Mouse (Mus musculus): ENCODE measurements around the gene Dgki. TPM values are rescaled to one million over a fixed set of nuclear protein-coding genes. Genes with fewer than 3 reads are reported as not detected.
"Not testable (repeated sequence)": the region's sequence is repeated elsewhere in the genome, so short reads cannot be mapped to it uniquely, and the experiment has no call there.

The Dgki gene
- polyA plus RNA-seq, 1 experiment from 2014 or later = 1.0 TPM

DNA sequence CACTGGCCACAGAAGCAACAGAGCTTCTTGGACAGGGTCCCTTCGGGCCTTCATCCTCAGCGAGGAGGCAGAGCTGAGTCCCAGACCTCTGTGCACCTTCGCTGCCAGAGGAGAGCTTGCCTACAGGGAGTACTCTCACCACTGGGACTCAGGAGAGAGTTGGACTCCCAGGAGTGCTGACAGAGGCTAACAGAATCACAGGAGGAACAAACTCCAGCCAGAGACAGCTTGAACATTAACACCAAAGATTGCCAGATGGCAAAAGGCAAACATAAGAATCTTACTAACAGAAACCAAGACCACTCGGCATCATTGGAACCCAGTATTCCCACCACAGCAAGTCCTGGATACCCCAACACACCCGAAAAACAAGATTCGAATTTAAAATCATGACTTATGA, 193.7 kb downstream of the Dgki start:
- not testable (repeated sequence) for H3K9me3 ChIP-seq (ENCODE audit: control insufficient read depth, low read depth, low read length); H3K4me3 ChIP-seq (ENCODE audit: low read depth, low read length); H3K27ac ChIP-seq (ENCODE audit: low read length); H3K4me2 ChIP-seq (replicated peaks; ENCODE audit: low read depth, low read length); ATAC-seq (ENCODE audit: insufficient number of reproducible peaks, insufficient read depth, low FRiP score, low read depth); H3K36me3 ChIP-seq (ENCODE audit: control insufficient read depth, insufficient read depth, low read length); H3K4me1 ChIP-seq (ENCODE audit: control insufficient read depth, insufficient read depth, low read length); H3K27me3 ChIP-seq (ENCODE audit: control insufficient read depth, insufficient read depth, low read length); H3K9ac ChIP-seq (replicated peaks; ENCODE audit: low read depth, low read length)
- 94% methylated on average over 6 of the region's 6 CpGs for WGBS

- Histone ChIP-seq H3K27ac (ENCODE audit: low read length) (no peak overlapping the region), H3K4me2 (replicated peaks; ENCODE audit: low read depth, low read length) (no peak overlapping the region), H3K4me1 (ENCODE audit: control insufficient read depth, insufficient read depth, low read length) (peaks cover 3% of the 10 kb centered on the region; the same call in 1 of the 2 replicates), H3K27me3 (ENCODE audit: control insufficient read depth, insufficient read depth, low read length) (no peaks in the 10 kb centered on the region), H3K36me3 (ENCODE audit: control insufficient read depth, insufficient read depth, low read length) (no peaks in the 10 kb centered on the region), H3K4me3 (ENCODE audit: low read depth, low read length) (no peak overlapping the region), H3K9ac (replicated peaks; ENCODE audit: low read depth, low read length) (no peak overlapping the region), H3K9me3 (ENCODE audit: control insufficient read depth, low read depth, low read length) (no peaks in the 10 kb centered on the region)
- 51% methylated on average over 5 of the region's 5 CpGs for WGBS
- ATAC-seq (ENCODE audit: insufficient number of reproducible peaks, insufficient read depth, low FRiP score, low read depth) = no peak
Measured at GRCm38 (mm10) chr6:37100413-37100812, 199.6 kb downstream of the Dgki start.

DNA sequence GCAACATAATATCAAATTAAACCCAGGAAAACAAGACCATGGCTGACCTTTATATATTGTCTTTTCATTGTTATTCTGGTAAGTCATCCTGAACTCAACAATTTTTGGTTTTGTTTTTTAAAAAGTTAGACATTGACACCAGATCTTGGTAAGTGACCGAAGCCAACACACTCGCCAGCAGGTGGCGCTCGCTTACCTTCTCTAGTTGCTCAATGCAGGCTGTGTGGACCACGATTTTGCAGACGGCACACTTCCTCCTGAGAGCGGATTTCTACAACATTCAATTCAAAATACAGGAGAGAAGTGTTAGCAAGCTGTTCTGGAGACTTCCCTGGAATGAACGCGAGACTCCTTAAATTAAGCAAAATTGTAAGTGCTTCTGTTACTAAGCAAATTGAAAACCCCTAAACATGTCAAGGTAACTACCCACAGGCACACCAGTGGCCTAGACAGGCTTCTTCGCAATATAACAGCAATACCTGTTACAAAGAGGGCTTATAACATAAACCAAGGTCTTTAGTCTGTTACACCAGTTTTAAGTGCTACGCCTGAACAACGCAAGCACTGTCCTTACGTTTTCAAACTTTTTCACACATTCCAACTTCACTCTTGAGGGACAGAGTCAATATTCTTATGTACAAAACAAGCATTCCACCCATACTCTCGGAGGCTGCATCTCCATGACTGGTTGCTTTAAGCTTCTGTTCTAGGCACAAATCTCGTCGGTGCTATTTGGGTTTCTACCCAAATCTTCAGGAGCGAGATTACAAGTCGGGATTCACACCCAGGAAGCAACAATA, 202.4 kb downstream of the Dgki start:
- no peaks in the 10 kb centered on the region for H3K27me3 ChIP-seq (ENCODE audit: control insufficient read depth, insufficient read depth, low read length)
- H3K4me3 ChIP-seq (ENCODE audit: low read depth, low read length) = no peak overlapping the region
- H3K36me3 ChIP-seq (ENCODE audit: control insufficient read depth, insufficient read depth, low read length) = no peaks in the 10 kb centered on the region
- H3K27ac ChIP-seq (ENCODE audit: low read length) = no peak overlapping the region
- H3K4me2 ChIP-seq (replicated peaks; ENCODE audit: low read depth, low read length) = 0 out of 2 replicates have a peak overlapping the region, but pooled peaks have one; percentile 25
- ATAC-seq (ENCODE audit: insufficient number of reproducible peaks, insufficient read depth, low FRiP score, low read depth) = peak; percentile 53; the same call in 1 of the 2 replicates
- 41% methylated on average over 18 of the region's 18 CpGs for WGBS
- H3K9me3 ChIP-seq (ENCODE audit: control insufficient read depth, low read depth, low read length) = no peaks in the 10 kb centered on the region
- no peak overlapping the region for H3K9ac ChIP-seq (replicated peaks; ENCODE audit: low read depth, low read length)
- peaks cover 3% of the 10 kb centered on the region; the same call in 1 of the 2 replicates for H3K4me1 ChIP-seq (ENCODE audit: control insufficient read depth, insufficient read depth, low read length)

DNA sequence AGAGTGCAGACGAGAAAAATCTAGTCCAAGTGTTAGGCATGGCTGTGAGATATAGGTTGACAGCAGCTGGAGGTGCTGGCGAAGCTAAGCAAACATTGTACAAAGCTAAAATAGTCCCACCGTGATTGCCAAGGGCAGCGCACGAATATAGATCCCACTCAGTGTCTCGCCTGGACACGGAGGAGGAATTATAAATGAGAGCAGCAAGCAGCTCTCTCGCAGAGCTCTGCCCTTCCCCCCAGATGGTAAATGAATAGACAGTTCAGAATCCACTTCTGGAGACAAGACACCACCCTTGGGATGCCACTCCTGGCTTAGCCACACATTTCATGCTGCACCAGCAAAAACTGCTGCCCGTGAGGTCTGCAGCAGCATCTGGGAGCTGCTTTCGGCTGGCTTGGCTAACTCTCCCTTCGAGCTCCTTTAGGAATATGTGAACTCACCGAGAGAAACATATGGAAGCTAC, 203.1 kb downstream of the Dgki start:
- H3K36me3 ChIP-seq (ENCODE audit: control insufficient read depth, insufficient read depth, low read length) = no peaks in the 10 kb centered on the region
- peak overlapping the region; percentile 25 for H3K4me2 ChIP-seq (replicated peaks; ENCODE audit: low read depth, low read length)
- 32% methylated on average over 12 of the region's 12 CpGs for WGBS
- H3K4me1 ChIP-seq (ENCODE audit: control insufficient read depth, insufficient read depth, low read length) = peaks cover 3% of the 10 kb centered on the region; the same call in 1 of the 2 replicates
- H3K27me3 ChIP-seq (ENCODE audit: control insufficient read depth, insufficient read depth, low read length) = no peaks in the 10 kb centered on the region
- no peak overlapping the region for H3K4me3 ChIP-seq (ENCODE audit: low read depth, low read length)
- H3K9me3 ChIP-seq (ENCODE audit: control insufficient read depth, low read depth, low read length) = no peaks in the 10 kb centered on the region
- ATAC-seq (ENCODE audit: insufficient number of reproducible peaks, insufficient read depth, low FRiP score, low read depth) = no peak
- H3K9ac ChIP-seq (replicated peaks; ENCODE audit: low read depth, low read length) = no peak overlapping the region
- no peak overlapping the region for H3K27ac ChIP-seq (ENCODE audit: low read length)

DNA sequence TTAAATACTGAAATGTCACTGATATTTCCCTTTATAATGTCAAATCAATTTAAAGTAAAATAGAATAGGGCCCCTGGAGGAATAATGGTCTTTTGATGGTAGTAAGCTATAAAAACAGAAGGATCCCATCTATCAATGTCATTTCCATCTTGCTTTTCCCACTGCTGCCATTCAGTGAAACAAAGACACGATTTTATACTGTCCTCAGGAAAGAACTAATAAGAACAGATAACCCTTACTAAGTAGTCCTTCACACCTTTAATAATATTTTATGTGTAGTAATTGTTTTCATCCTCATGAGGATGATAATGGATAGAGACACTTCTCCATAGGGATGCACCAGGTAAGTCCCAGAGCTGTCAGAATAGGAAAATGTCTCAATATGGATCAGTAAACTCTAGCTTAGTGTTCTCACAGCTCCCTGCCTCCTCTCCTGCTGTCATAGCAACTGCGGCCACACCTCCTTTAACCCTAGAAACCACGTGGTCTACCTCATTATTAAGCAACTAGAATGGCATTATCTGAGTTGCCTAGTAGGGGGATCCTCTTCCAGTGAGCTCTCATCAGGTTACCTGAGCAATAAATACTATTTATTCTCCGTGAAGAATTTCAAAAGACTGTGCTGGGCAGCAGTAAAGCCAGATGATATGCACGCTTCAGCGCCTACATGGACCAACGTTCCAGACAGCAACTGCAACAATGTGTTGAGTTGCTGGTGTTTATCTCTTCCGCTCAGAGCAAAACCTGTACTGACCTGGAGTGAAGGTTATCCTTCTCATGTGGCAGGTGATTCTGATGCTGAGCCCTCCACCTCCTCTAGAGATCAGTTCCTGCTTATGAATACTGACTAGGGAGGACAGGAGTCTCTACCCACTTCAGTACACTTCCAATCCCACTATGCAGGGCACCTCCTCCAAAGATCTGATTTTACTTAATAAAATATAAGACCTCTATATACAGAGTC, 210.6 kb downstream of the Dgki start:
- Histone ChIP-seq H3K4me2 (replicated peaks; ENCODE audit: low read depth, low read length) (no peak overlapping the region), H3K9me3 (ENCODE audit: control insufficient read depth, low read depth, low read length) (no peaks in the 10 kb centered on the region), H3K4me3 (ENCODE audit: low read depth, low read length) (no peak overlapping the region), H3K9ac (replicated peaks; ENCODE audit: low read depth, low read length) (no peak overlapping the region), H3K4me1 (ENCODE audit: control insufficient read depth, insufficient read depth, low read length) (peaks cover 6% of the 10 kb centered on the region; the same call in 1 of the 2 replicates), H3K27ac (ENCODE audit: low read length) (no peak overlapping the region), H3K36me3 (ENCODE audit: control insufficient read depth, insufficient read depth, low read length) (no peaks in the 10 kb centered on the region), H3K27me3 (ENCODE audit: control insufficient read depth, insufficient read depth, low read length) (no peaks in the 10 kb centered on the region)
- no peak for ATAC-seq (ENCODE audit: insufficient number of reproducible peaks, insufficient read depth, low FRiP score, low read depth)
- WGBS = 53% methylated on average over 8 of the region's 8 CpGs

DNA sequence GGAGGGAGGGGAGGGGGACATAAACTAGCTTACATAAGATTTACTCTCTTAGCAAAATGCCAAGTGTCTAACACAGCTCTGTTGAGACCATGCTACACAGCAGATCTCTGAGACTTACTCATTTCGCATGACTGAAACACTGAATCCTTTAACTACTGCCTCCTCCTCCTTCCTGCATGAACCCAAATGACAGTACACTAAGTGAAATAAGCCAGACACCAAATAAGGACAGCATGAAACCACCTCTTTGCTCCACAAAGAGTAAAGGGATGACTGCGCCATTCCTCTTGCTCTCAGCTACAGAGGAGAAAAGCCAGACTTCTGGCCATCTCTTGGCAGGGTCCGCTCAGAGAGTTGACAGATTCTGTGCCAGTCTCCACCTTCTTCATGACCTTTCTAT, 217.0 kb downstream of the Dgki start:
- Histone ChIP-seq H3K4me3 (ENCODE audit: low read depth, low read length) (no peak overlapping the region), H3K4me2 (replicated peaks; ENCODE audit: low read depth, low read length) (no peak overlapping the region), H3K9ac (replicated peaks; ENCODE audit: low read depth, low read length) (no peak overlapping the region), H3K27ac (ENCODE audit: low read length) (no peak overlapping the region), H3K9me3 (ENCODE audit: control insufficient read depth, low read depth, low read length) (no peaks in the 10 kb centered on the region), H3K36me3 (ENCODE audit: control insufficient read depth, insufficient read depth, low read length) (no peaks in the 10 kb centered on the region), H3K4me1 (ENCODE audit: control insufficient read depth, insufficient read depth, low read length) (no peaks in the 10 kb centered on the region), H3K27me3 (ENCODE audit: control insufficient read depth, insufficient read depth, low read length) (no peaks in the 10 kb centered on the region)
- no peak for ATAC-seq (ENCODE audit: insufficient number of reproducible peaks, insufficient read depth, low FRiP score, low read depth)
- 76% methylated on average over 3 of the region's 3 CpGs for WGBS

DNA sequence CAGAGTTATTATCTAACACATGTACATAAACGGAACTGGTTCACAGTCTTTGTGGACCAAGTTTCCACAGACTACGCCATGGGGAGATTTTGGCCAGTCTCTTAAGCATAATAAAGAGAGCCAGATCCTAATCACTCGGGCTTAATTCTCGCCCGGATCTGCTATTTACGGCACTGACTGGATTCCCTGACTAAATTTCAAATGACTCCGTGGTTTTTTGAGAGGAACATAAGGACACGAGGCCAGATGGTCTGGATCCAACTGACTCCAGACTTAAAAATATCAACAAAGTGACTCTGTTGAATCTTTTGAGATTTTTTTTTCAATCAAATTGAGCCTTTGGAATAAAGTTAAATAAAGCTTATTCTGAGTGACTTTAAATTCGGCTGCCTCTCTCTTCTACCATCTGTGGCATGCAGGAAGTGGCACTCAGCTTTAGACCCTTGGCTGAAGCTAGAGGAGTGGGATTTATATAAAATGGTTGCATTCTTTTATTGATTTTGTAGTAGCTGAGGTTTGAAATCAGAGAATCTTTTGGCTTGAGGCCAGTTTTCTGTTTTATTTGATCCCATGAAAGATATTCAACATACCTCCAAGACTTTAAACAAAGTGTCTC, 227.5 kb downstream of the Dgki start:
- peak overlapping the region; percentile 64; the same call in 1 of the 2 replicates for H3K27ac ChIP-seq (ENCODE audit: low read length)
- peak; percentile 49; the same call in 1 of the 2 replicates for ATAC-seq (ENCODE audit: insufficient number of reproducible peaks, insufficient read depth, low FRiP score, low read depth)
- H3K4me3 ChIP-seq (ENCODE audit: low read depth, low read length) = no peak overlapping the region

More for the DNA sequence above, 227.5 kb downstream of the Dgki start:
- Histone ChIP-seq H3K36me3 (ENCODE audit: control insufficient read depth, insufficient read depth, low read length) (no peaks in the 10 kb centered on the region), H3K9ac (replicated peaks; ENCODE audit: low read depth, low read length) (no peak overlapping the region), H3K4me2 (replicated peaks; ENCODE audit: low read depth, low read length) (no peak overlapping the region), H3K4me1 (ENCODE audit: control insufficient read depth, insufficient read depth, low read length) (peaks cover 5% of the 10 kb centered on the region; the same call in 1 of the 2 replicates), H3K9me3 (ENCODE audit: control insufficient read depth, low read depth, low read length) (no peaks in the 10 kb centered on the region), H3K27me3 (ENCODE audit: control insufficient read depth, insufficient read depth, low read length) (no peaks in the 10 kb centered on the region)
- WGBS = 27% methylated on average over 9 of the region's 9 CpGs

All from stomach, embryonic 14.5 days (tissue).